Mouse (Mus musculus) liver, embryonic 12.5 days (tissue): ENCODE measurements at regions not wholly inside any gene's neighbourhood (a gene's known extent, or its start where the extent isn't known, plus 50 kb on each side); places are given as distances from the start of the nearest gene placed in this dataset.
A peak's percentile ranks its signal among the peaks of the same experiment; 100 is the strongest.

Source experiments
- ATAC-seq: fragments of 200-750 bp; cut with Nextera tagmentation; 2 replicates; pipeline ENCODE4 v1.8.0; 2017; ENCODE audit warnings: moderate number of reproducible peaks, mild to moderate bottlenecking, moderate library complexity
- H3K27ac ChIP-seq: fragments of 300-500 bp; sonication (generic); 2 replicates; pipeline ENCODE4 v1.5.1; 2016; ENCODE audit warnings: mild to moderate bottlenecking
- H3K27me3 ChIP-seq: fragments of 300-500 bp; sonication (generic); replicated peaks from 2 replicates; pipeline ENCODE4 v1.6.1; 2016; ENCODE audit warnings: mild to moderate bottlenecking, moderate library complexity
- H3K36me3 ChIP-seq: fragments of 300-500 bp; sonication (generic); 2 replicates; pipeline ENCODE4 v1.6.1; 2016; ENCODE audit warnings: mild to moderate bottlenecking, moderate library complexity
- H3K4me1 ChIP-seq: fragments of 300-500 bp; sonication (generic); 2 replicates; pipeline ENCODE4 v1.6.1; 2016
- H3K4me2 ChIP-seq: fragments of 300-500 bp; sonication (generic); 2 replicates; pipeline ENCODE4 v1.6.1; 2016; ENCODE audit warnings: mild to moderate bottlenecking, moderate library complexity
- H3K4me3 ChIP-seq: fragments of 300-500 bp; sonication (generic); 2 replicates; pipeline ENCODE4 v1.5.1; 2016; ENCODE audit warnings: mild to moderate bottlenecking, moderate library complexity
- H3K9ac ChIP-seq: fragments of 300-500 bp; sonication (generic); 2 replicates; pipeline ENCODE4 v1.6.1; 2016; ENCODE audit warnings: mild to moderate bottlenecking, moderate library complexity
- H3K9me3 ChIP-seq: fragments of 300-500 bp; sonication (generic); replicated peaks from 2 replicates; pipeline ENCODE4 v1.6.1; 2016; ENCODE audit warnings: mild to moderate bottlenecking, moderate library complexity
- WGBS: fragments of 180-500 bp; shearing (Covaris S2); methylation state at CpG from one replicate; pipeline ENCODE4 v1.1.7; 2016; ENCODE audit not compliant: insufficient replicate concordance; 5-methylcytosine and 5-hydroxymethylcytosine counted together

DNA sequence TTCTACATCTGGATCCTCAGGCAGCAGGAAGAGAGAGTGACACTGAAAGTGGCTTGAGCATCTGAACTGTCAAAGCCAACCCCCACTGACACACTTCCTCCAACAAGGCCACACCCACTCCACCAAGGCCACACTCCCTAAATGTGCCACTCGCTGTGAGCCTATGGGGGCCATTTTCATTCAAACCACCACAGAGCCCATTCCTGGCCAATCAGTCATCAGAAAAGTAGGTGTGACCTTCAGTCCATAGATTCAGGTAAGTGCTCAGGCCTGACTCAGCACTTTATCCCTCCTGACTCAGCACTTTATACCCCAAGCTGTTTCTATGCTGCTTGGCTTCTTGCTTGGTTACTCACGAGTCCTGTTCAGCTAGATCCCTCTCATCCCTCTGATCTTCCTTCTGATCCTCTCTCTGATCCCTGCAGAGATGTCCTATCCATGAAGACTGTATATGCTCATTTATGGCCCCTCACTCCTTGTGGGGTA lies 121.6 kb upstream of the Pmepa1 start:
- no peak for ATAC-seq
- Histone ChIP-seq H3K36me3 (no peaks in the 10 kb centered on the region), H3K9me3 (no peaks in the 10 kb centered on the region), H3K27me3 (no peaks in the 10 kb centered on the region), H3K9ac (no peak overlapping the region), H3K4me1 (peaks cover 5% of the 10 kb centered on the region; the same call in 1 of the 2 replicates), H3K4me2 (no peak overlapping the region), H3K27ac (no peak overlapping the region), H3K4me3 (no peak overlapping the region)
- WGBS: 72% methylated on average over 2 of the region's 2 CpGs

DNA sequence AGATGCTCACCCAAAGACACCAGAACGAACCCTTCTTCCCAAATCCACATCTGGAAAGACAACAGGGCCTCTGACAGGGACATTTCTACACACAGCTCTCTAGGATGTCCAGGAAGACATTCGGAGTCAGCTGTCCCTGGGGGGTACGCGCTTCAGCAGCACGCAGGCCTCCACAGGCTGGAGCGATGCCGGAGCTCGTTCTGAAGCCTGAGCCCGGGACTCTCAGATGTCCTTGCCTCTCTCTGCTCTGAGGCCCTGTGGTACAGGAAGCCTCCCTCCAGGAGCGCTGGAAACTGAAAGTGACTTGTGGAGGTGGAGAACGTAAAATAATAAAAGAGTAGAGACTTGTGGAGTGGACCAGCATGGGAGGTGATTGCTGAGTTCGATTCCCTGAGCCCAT lies 116.8 kb upstream of the 1700021F07Rik start:
- H3K27me3 ChIP-seq: no peaks in the 10 kb centered on the region; the same call in 1 of the 2 replicates
- no peaks in the 10 kb centered on the region for H3K9me3 ChIP-seq
- H3K4me3 ChIP-seq: no peak overlapping the region
- no peak for ATAC-seq
- peaks cover 7% of the 10 kb centered on the region for H3K4me1 ChIP-seq
- H3K4me2 ChIP-seq: no peak overlapping the region
- H3K9ac ChIP-seq: no peak overlapping the region
- 75% methylated on average over 12 of the region's 12 CpGs for WGBS
- no peaks in the 10 kb centered on the region for H3K36me3 ChIP-seq
- H3K27ac ChIP-seq: no peak overlapping the region

DNA sequence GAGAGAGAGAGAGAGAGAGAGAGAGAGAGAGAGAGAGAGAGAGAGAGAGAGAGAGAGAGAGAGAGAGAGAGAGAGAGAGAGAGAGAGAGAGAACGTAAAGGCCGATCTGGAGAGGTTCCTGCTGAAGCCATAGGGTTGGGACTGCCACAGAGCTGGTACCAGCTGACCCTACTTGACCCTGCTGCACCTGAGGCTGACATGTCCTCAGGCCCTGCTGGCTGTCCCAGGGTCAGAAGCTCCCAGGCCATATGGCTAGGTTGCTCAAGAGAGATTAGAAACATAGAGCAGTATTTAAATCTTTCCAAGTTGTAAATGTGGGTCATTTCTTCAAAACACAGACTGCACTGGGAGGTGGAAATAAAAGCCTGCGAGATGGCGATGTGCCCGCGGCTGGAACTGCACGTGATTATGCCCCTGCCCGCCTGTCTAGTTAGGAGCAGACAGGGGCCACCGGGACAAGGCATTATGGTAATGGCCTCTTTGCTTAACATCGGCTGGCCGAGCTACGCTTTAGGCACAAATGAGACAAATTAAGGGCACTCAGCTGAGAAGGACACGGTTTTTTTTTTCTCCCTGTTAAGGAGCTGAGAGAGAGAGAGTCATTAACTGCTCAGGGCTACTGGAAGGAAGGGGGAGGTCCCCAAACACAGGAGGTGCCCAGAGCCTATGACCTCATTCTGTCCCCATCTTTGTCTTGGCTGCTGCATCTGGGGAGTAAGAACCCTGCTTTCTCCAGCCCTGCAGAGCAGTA lies 115.9 kb upstream of the 1700021F07Rik start:
- no peaks in the 10 kb centered on the region; the same call in 1 of the 2 replicates for H3K27me3 ChIP-seq
- no peaks in the 10 kb centered on the region for H3K36me3 ChIP-seq
- 68% methylated on average over 13 of the region's 13 CpGs for WGBS
- no peak overlapping the region for H3K4me3 ChIP-seq
- H3K27ac ChIP-seq: no peak overlapping the region
- no peak overlapping the region for H3K9ac ChIP-seq
- H3K4me1 ChIP-seq: peaks cover 7% of the 10 kb centered on the region
- no peak for ATAC-seq
- no peaks in the 10 kb centered on the region for H3K9me3 ChIP-seq
- H3K4me2 ChIP-seq: no peak overlapping the region

DNA sequence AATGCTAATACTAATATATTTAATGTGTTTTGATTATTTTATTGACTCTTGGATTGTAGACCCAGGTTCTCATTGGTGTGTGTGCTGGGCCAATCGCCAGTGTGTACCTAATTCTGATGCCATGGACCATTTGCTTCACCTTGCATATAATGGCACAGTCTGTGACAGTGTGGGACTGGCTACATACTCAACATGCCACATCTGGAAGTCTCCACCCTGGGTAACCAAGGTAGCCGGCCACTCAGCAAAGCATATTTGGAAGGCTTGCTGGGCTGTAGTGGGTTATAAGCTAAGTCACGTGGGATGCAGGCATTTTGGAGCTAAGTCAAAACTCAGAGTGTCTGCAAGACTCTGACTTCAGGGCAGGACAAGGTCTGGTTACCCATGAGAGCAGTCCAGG lies 115.3 kb upstream of the 1700021F07Rik start:
- no peaks in the 10 kb centered on the region for H3K9me3 ChIP-seq
- H3K4me3 ChIP-seq: no peak overlapping the region
- no peak overlapping the region for H3K27ac ChIP-seq
- no peak overlapping the region for H3K4me2 ChIP-seq
- whole genome bisulfite sequencing: 61% methylated on average over 3 of the region's 3 CpGs
- H3K27me3 ChIP-seq: no peaks in the 10 kb centered on the region; the same call in 1 of the 2 replicates
- ATAC-seq: no peak
- no peaks in the 10 kb centered on the region for H3K36me3 ChIP-seq
- no peak overlapping the region for H3K9ac ChIP-seq
- H3K4me1 ChIP-seq: peaks cover 7% of the 10 kb centered on the region

DNA sequence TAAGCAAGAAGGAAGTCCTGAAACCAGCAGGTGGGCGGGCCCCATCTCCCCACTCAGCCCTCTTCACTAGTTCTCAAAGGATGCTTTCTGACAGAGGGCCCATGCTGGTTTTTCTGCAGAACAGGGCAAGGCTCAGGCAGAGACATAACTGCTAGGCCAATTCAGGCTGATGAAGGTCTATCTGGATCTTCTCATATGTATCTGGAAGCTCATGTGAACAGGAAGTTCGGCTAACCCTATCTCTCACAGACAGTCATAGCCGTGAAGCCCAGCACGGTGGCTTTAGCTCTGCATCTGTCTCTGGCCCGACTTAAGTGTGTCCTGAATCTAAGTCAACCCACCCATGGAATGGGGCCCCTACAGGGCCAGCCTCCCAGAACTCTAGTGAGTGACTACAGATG lies 113.7 kb upstream of the 1700021F07Rik start:
- Histone ChIP-seq H3K27ac (no peak overlapping the region), H3K9ac (no peak overlapping the region), H3K36me3 (no peaks in the 10 kb centered on the region), H3K27me3 (no peaks in the 10 kb centered on the region; the same call in 1 of the 2 replicates), H3K9me3 (no peaks in the 10 kb centered on the region), H3K4me2 (no peak overlapping the region), H3K4me3 (no peak overlapping the region), H3K4me1 (peaks cover 7% of the 10 kb centered on the region)
- 26% methylated on average over 5 of the region's 5 CpGs for WGBS
- ATAC-seq: peak; percentile 68

DNA sequence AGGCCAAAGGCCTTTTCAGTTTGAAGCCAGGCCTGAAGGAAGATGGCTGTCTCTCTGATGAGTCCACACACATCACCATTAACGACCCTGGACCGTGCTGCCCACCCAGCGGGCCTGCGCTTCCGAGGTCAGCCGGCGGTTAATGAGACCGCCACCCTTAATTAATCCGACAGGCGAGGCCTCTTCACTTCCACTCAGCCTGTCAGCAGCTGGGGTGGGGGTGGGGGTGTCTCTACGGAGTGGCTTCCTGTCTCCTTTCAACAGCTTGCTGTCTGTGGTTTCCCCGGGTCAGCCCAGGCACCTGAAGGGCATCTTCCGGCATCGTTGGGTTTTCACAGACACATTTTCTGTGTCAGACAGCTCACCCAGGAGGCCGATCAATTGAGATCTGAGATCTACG lies 113.0 kb upstream of the 1700021F07Rik start:
- Histone ChIP-seq H3K4me3 (no peak overlapping the region), H3K27ac (no peak overlapping the region), H3K27me3 (no peaks in the 10 kb centered on the region; the same call in 1 of the 2 replicates), H3K36me3 (no peaks in the 10 kb centered on the region), H3K4me2 (no peak overlapping the region), H3K4me1 (peaks cover 7% of the 10 kb centered on the region), H3K9me3 (no peaks in the 10 kb centered on the region), H3K9ac (no peak overlapping the region)
- ATAC-seq: no peak
- WGBS: 21% methylated on average over 16 of the region's 16 CpGs

DNA sequence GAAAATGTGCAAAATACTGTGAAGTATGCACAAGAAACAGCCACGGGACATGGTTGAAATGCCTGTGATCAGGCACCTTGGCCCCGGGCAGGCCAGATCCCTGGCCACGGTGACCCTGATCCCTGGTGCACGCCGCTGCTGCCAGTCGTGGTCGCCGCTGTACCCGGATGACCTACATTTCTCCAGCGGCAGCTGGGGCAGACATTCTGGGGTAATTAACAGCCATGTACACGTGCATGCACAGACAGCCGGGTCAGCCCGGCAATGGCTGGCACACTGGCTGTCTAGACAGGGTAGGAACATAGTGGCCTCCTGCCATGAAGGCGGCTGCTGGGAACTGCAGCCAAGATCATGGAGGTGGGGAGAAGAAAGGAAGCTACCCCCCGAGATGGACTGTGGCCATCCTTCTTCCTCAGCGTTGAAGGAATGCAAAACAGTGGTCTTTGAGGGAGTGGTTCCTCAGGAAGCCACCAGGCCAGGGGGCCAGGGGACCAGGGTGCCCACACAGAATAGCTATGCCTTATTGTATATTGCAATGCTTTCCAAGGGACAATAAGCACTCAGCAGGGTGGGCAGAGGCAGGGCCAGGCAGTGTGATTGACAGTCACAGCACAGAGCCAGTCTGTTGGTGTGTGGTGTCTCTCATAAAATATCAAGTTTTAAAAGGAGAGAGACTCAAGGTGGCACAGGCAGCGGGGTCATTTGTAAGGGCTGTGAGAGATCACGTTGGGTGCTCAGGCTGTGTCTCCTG lies 108.3 kb upstream of the 1700021F07Rik start:
- Histone ChIP-seq H3K9ac (no peak overlapping the region), H3K4me2 (no peak overlapping the region), H3K4me3 (no peak overlapping the region), H3K27me3 (no peaks in the 10 kb centered on the region; the same call in 1 of the 2 replicates), H3K36me3 (no peaks in the 10 kb centered on the region), H3K27ac (no peak overlapping the region), H3K9me3 (no peaks in the 10 kb centered on the region), H3K4me1 (peaks cover 7% of the 10 kb centered on the region)
- 68% methylated on average over 18 of the region's 18 CpGs for WGBS
- ATAC-seq: no peak

DNA sequence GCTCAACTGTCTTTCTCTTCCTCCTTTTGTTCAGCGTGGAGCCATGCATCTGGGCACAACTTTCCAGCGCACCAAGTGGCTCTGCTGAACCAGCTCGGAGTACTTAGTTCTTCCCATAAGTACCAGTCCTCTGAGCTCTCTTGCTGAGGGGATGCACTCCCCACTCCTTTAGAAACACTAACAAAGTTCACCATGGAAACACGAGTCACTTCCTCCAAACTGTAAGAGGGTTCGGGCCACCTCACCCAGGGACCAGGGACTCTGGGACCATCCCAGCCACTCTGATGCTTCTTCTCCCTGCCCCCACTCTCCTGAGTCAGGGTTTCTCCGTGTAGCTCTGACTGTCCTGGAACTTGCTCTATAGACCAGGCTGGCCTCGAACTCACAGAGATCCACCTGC lies 107.0 kb upstream of the 1700021F07Rik start:
- Histone ChIP-seq H3K4me1 (no peaks in the 10 kb centered on the region), H3K4me2 (no peak overlapping the region), H3K27ac (no peak overlapping the region), H3K9me3 (no peaks in the 10 kb centered on the region), H3K9ac (no peak overlapping the region), H3K4me3 (no peak overlapping the region), H3K27me3 (no peaks in the 10 kb centered on the region; the same call in 1 of the 2 replicates), H3K36me3 (no peaks in the 10 kb centered on the region)
- no peak for ATAC-seq
- 55% methylated on average over 7 of the region's 7 CpGs for WGBS

DNA sequence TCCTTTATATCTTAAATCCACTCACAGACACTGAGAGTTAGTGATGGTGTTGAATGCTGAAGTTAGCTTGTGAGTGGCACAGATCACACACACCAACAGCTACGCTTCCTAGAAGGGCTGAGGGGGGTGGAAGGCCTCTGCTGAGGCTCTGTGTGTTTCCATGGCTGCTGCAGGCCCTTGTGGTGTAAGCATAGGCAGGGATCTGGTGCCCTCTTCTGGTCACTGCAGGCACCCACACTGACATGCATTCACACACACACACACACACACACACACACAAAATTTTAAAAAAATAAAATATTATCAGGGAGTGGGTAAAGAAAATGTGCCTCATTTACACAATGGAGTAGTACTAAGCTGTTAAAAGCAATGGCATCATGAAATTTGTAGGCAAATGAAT lies 105.5 kb upstream of the 1700021F07Rik start:
- H3K9me3 ChIP-seq: no peaks in the 10 kb centered on the region
- no peaks in the 10 kb centered on the region for H3K4me1 ChIP-seq
- no peaks in the 10 kb centered on the region for H3K27me3 ChIP-seq
- no peak overlapping the region for H3K4me2 ChIP-seq
- no peak for ATAC-seq
- WGBS: 58% methylated on average over 1 of the region's 1 CpGs
- no peak overlapping the region for H3K27ac ChIP-seq
- H3K9ac ChIP-seq: no peak overlapping the region
- H3K36me3 ChIP-seq: no peaks in the 10 kb centered on the region
- no peak overlapping the region for H3K4me3 ChIP-seq

DNA sequence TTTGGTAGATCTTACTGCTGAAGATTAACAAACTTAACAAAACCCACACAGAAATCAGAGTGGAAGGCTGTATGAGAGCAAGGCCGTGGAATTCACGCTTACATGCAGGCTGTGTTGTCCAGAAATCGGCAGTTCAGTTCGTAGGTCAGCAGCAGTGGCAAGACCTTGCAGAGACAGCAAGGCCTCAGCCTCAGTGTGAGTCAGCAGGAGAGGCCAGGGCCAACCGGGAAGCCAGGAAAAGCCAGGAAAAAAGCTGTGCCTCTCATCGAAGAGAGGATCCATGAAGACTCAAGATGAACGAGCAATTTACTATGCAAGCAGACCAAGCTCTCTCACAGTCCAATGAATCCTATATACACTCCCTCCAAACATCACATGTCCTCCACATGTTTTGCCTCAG lies 103.4 kb upstream of the 1700021F07Rik start:
- Histone ChIP-seq H3K4me2 (no peak overlapping the region), H3K9ac (no peak overlapping the region), H3K27ac (no peak overlapping the region), H3K36me3 (no peaks in the 10 kb centered on the region), H3K4me1 (no peaks in the 10 kb centered on the region), H3K4me3 (no peak overlapping the region), H3K9me3 (no peaks in the 10 kb centered on the region), H3K27me3 (no peaks in the 10 kb centered on the region)
- 75% methylated on average over 7 of the region's 7 CpGs for whole genome bisulfite sequencing
- no peak for ATAC-seq

DNA sequence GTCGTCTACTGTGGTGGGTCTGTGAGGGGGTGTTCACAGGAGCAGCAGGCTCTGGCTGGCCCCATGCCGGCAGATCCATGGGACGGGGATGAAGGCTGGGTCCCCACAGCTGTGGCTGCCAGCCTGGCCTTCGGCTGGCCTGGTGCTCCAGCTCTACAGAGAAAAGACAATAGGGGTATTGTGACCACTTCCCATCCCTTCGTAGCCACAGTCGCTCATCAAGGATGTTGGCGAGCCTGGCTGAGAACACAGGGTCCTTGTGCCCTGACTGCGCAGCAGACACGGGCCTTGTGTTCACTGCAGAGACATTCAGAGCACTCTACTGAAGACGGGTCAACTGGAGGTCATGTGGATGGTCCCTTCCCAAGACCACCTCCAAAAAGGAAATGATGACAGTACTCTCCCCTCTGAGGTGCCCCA lies 102.4 kb upstream of the 1700021F07Rik start:
- H3K36me3 ChIP-seq: no peaks in the 10 kb centered on the region
- 60% methylated on average over 10 of the region's 10 CpGs for WGBS
- ATAC-seq: no peak
- H3K27me3 ChIP-seq: no peaks in the 10 kb centered on the region
- no peak overlapping the region for H3K4me2 ChIP-seq
- no peak overlapping the region for H3K4me3 ChIP-seq
- no peaks in the 10 kb centered on the region for H3K9me3 ChIP-seq
- H3K9ac ChIP-seq: no peak overlapping the region
- no peak overlapping the region for H3K27ac ChIP-seq
- no peaks in the 10 kb centered on the region for H3K4me1 ChIP-seq

DNA sequence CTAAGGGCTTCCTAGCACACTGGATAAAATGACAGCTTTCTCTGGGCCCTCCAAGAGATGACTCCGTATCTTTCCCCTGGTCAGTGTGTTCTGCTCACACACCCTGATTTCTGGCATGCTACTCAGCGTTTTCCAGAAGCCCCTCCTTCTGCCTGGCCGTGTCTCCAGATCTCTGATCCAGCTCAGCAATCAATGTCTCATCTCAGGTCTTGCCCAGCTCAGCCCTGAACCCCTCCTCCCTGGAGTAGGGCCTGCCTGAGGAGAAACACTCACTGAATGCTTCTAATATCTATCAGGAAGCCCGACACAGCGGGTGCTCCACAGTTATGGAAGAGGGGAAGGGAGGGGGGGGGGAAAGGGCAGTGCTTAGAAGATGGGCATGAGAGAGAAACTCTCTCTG lies 101.9 kb upstream of the 1700021F07Rik start:
- no peak for ATAC-seq
- no peak overlapping the region for H3K9ac ChIP-seq
- H3K4me3 ChIP-seq: no peak overlapping the region
- no peaks in the 10 kb centered on the region for H3K9me3 ChIP-seq
- no peak overlapping the region for H3K27ac ChIP-seq
- H3K27me3 ChIP-seq: no peaks in the 10 kb centered on the region
- H3K4me2 ChIP-seq: no peak overlapping the region
- no peaks in the 10 kb centered on the region for H3K36me3 ChIP-seq
- WGBS: 51% methylated on average over 5 of the region's 5 CpGs
- H3K4me1 ChIP-seq: no peaks in the 10 kb centered on the region
